Mouse (Mus musculus): ENCODE measurements at regions not wholly inside any gene's neighbourhood (a gene's known extent, or its start where the extent isn't known, plus 50 kb on each side); places are given as distances from the start of the nearest gene placed in this dataset.

DNA sequence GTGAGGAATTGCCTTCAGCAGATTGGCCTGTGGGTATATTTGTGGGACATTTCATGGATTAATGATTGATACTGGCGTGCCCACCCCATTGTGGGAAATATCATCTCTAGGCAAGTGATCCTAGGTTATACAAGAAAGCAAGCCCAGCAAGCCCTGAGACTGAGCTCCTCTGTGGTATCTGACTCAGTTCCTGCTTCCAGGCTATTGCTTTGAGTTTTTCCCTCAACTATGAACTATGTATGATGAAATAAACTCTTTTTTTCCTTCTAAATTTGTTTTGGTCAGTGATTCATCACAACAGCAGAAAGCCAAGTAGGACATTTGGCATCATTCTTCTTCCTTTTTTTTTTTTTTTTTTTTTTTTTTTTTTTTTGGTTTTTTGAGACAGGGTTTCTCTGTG, 119.8 kb downstream of the Tbr1 start:
- DNase-seq (ENCODE audit: low spot score in 2 of 2): no peak

DNA sequence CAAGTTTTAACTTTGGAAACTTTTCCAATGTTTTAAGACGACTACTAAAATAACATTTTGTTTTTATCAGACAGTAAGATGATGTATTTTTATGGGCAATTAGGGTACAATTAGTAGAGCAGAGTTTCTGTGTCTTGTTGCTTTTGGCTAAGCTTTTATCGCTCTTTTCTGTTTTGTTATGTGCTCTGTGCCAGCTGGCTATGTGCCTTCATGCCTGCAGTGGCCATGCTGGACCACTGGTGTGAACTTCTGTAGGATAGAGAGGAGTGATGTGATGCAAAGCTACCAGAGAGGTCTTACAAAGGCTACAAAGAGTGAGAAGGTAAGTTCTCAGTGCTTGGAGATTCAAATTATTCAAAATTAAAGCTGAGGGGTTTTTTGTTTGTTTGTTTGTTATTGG, 108.0 kb upstream of the Slc4a10 start:
- DNase-seq (ENCODE audit: low spot score in 2 of 2): no peak

DNA sequence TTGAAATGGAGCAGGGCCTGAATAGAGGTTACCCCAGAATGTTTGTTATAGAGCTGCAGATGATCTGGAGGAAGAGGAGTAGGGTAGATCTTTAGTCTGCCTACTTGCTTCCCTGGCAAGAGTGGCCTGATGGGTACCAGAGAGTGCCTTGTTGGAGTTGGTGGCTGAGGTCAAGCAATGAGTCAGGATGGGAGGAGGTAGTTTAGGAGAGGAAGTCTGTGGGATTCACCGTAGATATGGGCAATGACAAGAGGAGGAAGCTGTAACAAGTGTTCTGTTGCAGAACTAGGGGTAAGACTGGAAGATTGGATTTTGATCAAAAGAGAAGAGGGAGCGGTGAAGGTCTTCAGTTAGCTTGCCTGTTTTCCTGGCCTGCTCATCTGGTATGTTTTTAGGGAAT, 80.3 kb upstream of the Slc4a10 start:
- no peak for DNase-seq (ENCODE audit: low spot score in 2 of 2)

DNA sequence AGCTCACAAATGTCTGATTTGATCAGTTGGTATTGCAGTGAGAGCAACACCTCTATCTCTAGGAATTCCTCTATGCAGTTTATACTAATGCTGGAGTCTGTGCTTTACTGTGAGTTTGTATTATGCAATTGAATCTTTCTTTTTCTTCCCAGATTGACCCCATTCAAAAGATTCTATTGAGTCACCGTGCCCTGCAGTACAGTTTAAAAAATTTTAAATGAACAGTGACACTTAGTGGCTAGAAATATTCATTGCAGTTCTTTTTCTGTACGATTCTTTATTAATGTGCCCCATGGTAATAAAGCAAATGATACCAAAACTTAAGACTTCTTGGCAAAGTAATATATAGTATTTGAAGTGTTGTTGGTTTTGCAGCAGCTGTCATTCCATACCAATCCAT, 78.5 kb upstream of the Slc4a10 start:
- no peak for DNase-seq (ENCODE audit: low spot score in 2 of 2)

DNA sequence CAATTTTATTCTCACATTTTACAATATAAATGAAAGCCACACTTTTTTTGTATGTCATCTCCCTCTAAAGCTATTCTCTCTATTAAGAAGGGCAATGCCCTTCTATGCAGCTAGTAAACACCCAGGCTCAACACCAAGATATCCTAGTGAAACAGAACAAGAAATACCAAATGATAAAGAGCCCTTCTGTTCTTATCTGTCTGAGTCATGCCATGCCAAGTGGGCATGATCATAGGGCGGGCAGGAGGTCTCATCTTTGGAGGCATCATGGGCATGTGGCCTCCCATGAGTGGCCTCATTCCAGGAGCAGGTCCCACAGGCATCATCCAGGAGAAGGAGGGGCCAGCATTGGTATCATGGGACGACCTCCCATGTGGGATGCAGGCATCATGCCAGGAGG, 76.2 kb upstream of the Slc4a10 start:
- DNase-seq (ENCODE audit: low spot score in 2 of 2): no peak

DNA sequence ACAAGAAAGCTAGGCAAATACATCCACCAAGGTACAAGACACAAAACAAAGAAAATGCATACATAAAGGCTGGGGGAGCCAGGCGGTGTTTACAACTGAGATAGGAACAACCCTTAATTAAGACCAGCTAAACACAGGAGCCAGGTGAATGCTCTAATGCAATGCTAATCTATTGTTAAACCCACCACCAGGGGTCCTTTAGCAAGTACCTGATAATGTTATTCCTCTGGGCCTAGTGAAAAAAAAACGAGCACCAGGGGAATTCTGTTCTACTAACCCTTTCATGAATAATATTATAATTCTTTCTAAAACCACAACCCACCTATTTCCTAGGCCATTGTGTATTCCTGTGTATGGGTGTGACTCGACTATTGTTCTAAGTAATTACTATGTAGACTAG, 61.5 kb upstream of the Slc4a10 start:
- no peak for DNase-seq (ENCODE audit: low spot score in 2 of 2)

DNA sequence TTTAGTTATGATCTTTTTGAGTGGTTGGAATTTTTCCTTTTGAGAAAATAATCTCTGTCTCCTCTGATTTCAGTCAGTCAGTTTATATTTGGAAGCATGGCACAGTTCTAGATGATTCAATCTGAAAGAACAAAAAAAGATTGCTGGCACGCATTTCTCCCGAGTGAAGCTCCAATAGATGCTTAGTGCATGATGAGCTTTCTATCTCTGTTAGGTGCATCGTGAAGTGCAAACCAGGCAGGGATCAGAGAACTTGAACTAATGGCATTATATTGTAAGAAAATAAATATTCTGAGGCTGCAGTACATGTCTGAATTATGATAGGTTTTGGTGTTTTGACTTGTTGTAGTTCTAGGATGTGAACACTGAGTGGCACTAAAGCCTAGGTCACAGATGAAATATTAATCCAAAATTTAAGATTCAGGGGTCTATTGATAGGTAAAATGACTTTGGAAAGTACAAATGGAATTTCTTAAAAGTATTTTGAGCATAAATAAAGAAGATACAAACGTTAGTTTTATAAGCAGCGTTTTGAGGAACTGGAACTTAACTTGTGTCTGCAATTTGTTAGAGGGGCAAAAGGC, 59.2 kb upstream of the Slc4a10 start:
- DNase-seq (ENCODE audit: low spot score in 2 of 2): peak in 1 of 2 experiments; percentile 18
